Mouse (Mus musculus) MEL (cell line): ENCODE measurements at regions not wholly inside any gene's neighbourhood (a gene's known extent, or its start where the extent isn't known, plus 50 kb on each side); places are given as distances from the start of the nearest gene placed in this dataset.

ENCODE experiments used
- DNase-seq: peaks from one replicate; pipeline ENCODE4 v3.0.0; 2011; ENCODE audit warnings: low read depth, low spot score
- H3K27ac ChIP-seq: 2 replicates; pipeline ENCODE4 v1.5.1; 2012; ENCODE audit warnings: low read depth, mild to moderate bottlenecking, control low read depth, low read length, moderate library complexity; ENCODE audit not compliant: control insufficient read depth
- H3K27me3 ChIP-seq, 2 experiments: fragments of 150-350 bp in 1 of 2; sonication (generic) in 1 of 2; 2 replicates each; pipeline ENCODE4 v1.6.1; 2012; ENCODE audit warnings: low read length in 2 of 2, mild to moderate bottlenecking in 2 of 2, improper control_type of control experiment in 1 of 2, moderate library complexity in 1 of 2; ENCODE audit not compliant: insufficient read depth in 2 of 2, control insufficient read depth in 1 of 2
- H3K36me3 ChIP-seq, 2 experiments: 2 replicates each; pipeline ENCODE4 v1.6.1; 2012 to 2014; ENCODE audit warnings: low read length in 2 of 2, improper control_type of control experiment in 1 of 2, inconsistent platforms in 1 of 2, mild to moderate bottlenecking in 1 of 2; ENCODE audit not compliant: insufficient read depth in 2 of 2, control insufficient read depth in 1 of 2
- H3K4me1 ChIP-seq, 2 experiments: fragments of 150-350 bp in 1 of 2; sonication (generic) in 1 of 2; 2 replicates each; pipeline ENCODE4 v1.6.1; 2012; ENCODE audit warnings: low read length in 2 of 2, improper control_type of control experiment in 1 of 2, mild to moderate bottlenecking in 1 of 2; ENCODE audit not compliant: insufficient read depth in 2 of 2, control insufficient read depth in 1 of 2
- H3K4me3 ChIP-seq, 2 experiments: fragments of 150-350 bp in 1 of 2; sonication (generic) in 1 of 2; 2 replicates each; pipeline ENCODE4 v1.5.1; 2012; ENCODE audit warnings: low read depth in 2 of 2, low read length in 2 of 2, mild to moderate bottlenecking in 2 of 2, moderate library complexity in 2 of 2, control low read depth in 1 of 2, improper control_type of control experiment in 1 of 2; ENCODE audit not compliant: control insufficient read depth in 1 of 2, insufficient read depth in 1 of 2
- H3K79me2 ChIP-seq: 2 replicates; pipeline ENCODE4 v1.6.1; 2012; ENCODE audit warnings: mild to moderate bottlenecking, low read length, moderate library complexity; ENCODE audit not compliant: control insufficient read depth, poor library complexity, insufficient read depth
- H3K9ac ChIP-seq: 2 replicates; pipeline ENCODE4 v1.6.1; 2012; ENCODE audit warnings: low read depth, mild to moderate bottlenecking, control low read depth, low read length, moderate library complexity; ENCODE audit not compliant: control insufficient read depth, poor library complexity, severe bottlenecking
- H3K9me3 ChIP-seq: fragments of 150-350 bp; sonication (generic); replicated peaks from 2 replicates; pipeline ENCODE4 v1.6.1; 2012; ENCODE audit warnings: mild to moderate bottlenecking, low read length, improper control_type of control experiment, moderate library complexity; ENCODE audit not compliant: insufficient read depth
- CHD2 ChIP-seq: IDR thresholded peaks from 2 replicates; pipeline ENCODE4 v1.6.1; 2011; ENCODE audit warnings: low read length, improper control_type of control experiment
- CTCF ChIP-seq, 3 experiments: IDR thresholded peaks in 2 of 3; conservative IDR thresholded peaks in 1 of 3; 2 replicates each; pipeline ENCODE4 v1.5.1; 2011 to 2012; ENCODE audit warnings: low read length in 3 of 3, low read depth in 2 of 3, mild to moderate bottlenecking in 2 of 3, improper control_type of control experiment in 1 of 3, inconsistent platforms in 1 of 3, mixed read lengths in 1 of 3, moderate library complexity in 1 of 3; ENCODE audit not compliant: control insufficient read depth in 1 of 3, insufficient read depth in 1 of 3, poor library complexity in 1 of 3, severe bottlenecking in 1 of 3
- E2F4 ChIP-seq: IDR thresholded peaks from 2 replicates; pipeline ENCODE4 v1.6.1; 2011; ENCODE audit warnings: low read depth, low read length, improper control_type of control experiment, borderline replicate concordance
- EP300 ChIP-seq, 2 experiments: IDR thresholded peaks; 2 replicates each; pipeline ENCODE4 v1.6.1; 2011; ENCODE audit warnings: improper control_type of control experiment in 2 of 2, low read length in 2 of 2, low read depth in 1 of 2, mild to moderate bottlenecking in 1 of 2
- ETS1 ChIP-seq: IDR thresholded peaks from 2 replicates; pipeline ENCODE4 v1.6.1; 2012; ENCODE audit warnings: low read depth, mild to moderate bottlenecking, inconsistent platforms, low read length, improper control_type of control experiment, moderate library complexity
- GATA1 ChIP-seq: IDR thresholded peaks from 2 replicates; pipeline ENCODE4 v1.6.1; 2011; ENCODE audit warnings: low read depth, low read length, improper control_type of control experiment
- JUND ChIP-seq: IDR thresholded peaks from 2 replicates; pipeline ENCODE4 v1.6.1; 2011; ENCODE audit warnings: low read depth, mild to moderate bottlenecking, improper control_type of control experiment, low read length
- KAT2A ChIP-seq: conservative IDR thresholded peaks from 2 replicates; pipeline ENCODE4 v1.6.1; 2012; ENCODE audit warnings: low read depth, low read length, improper control_type of control experiment, inconsistent platforms
- MAZ ChIP-seq: IDR thresholded peaks from 2 replicates; pipeline ENCODE4 v1.6.1; 2012; ENCODE audit warnings: low read depth, mild to moderate bottlenecking, inconsistent platforms, low read length, improper control_type of control experiment
- MEF2A ChIP-seq: IDR thresholded peaks from 2 replicates; pipeline ENCODE4 v1.6.1; 2014; ENCODE audit warnings: low read depth, mild to moderate bottlenecking, inconsistent platforms, low read length, improper control_type of control experiment; ENCODE audit not compliant: poor library complexity, insufficient replicate concordance, severe bottlenecking; ENCODE audit errors: extremely low read depth
- MXI1 ChIP-seq: IDR thresholded peaks from 2 replicates; pipeline ENCODE4 v1.6.1; 2011; ENCODE audit warnings: mild to moderate bottlenecking, low read depth, low read length, improper control_type of control experiment
- MYB ChIP-seq: IDR thresholded peaks from 2 replicates; pipeline ENCODE4 v1.6.1; 2011; ENCODE audit warnings: mild to moderate bottlenecking, low read depth, low read length, improper control_type of control experiment
- MYC ChIP-seq: IDR thresholded peaks from 2 replicates; pipeline ENCODE4 v1.6.1; 2011; ENCODE audit warnings: low read depth, mild to moderate bottlenecking, low read length, improper control_type of control experiment, moderate library complexity
- NELFE ChIP-seq: IDR thresholded peaks from 2 replicates; pipeline ENCODE4 v1.6.1; 2011; ENCODE audit warnings: low read depth, low read length, improper control_type of control experiment
- NRF1 ChIP-seq: IDR thresholded peaks from 2 replicates; pipeline ENCODE4 v1.6.1; 2014; ENCODE audit warnings: low read depth, mild to moderate bottlenecking, inconsistent platforms, low read length, improper control_type of control experiment, moderate library complexity; ENCODE audit not compliant: poor library complexity, insufficient read depth, severe bottlenecking
- POLR2A ChIP-seq, 2 experiments: IDR thresholded peaks; 2 replicates each; pipeline ENCODE4 v1.6.1; 2011 to 2012; ENCODE audit warnings: low read length in 2 of 2, mild to moderate bottlenecking in 2 of 2, control low read depth in 1 of 2, improper control_type of control experiment in 1 of 2, low read depth in 1 of 2, moderate library complexity in 1 of 2; ENCODE audit not compliant: control insufficient read depth in 1 of 2, insufficient read depth in 1 of 2, poor library complexity in 1 of 2
- POLR2AphosphoS5 ChIP-seq: IDR thresholded peaks from 2 replicates; pipeline ENCODE4 v1.6.1; 2012; ENCODE audit warnings: low read depth, borderline replicate concordance, mild to moderate bottlenecking, inconsistent platforms, low read length, moderate library complexity, mixed read lengths
- SIN3A ChIP-seq: IDR thresholded peaks from 2 replicates; pipeline ENCODE4 v1.6.1; 2012; ENCODE audit warnings: low read length, improper control_type of control experiment, inconsistent platforms
- SMC3 ChIP-seq: IDR thresholded peaks from 2 replicates; pipeline ENCODE4 v1.6.1; 2011; ENCODE audit warnings: low read depth, low read length, improper control_type of control experiment
- TAL1 ChIP-seq: IDR thresholded peaks from 2 replicates; pipeline ENCODE4 v1.6.1; 2012; ENCODE audit warnings: mild to moderate bottlenecking, inconsistent platforms, low read length, moderate library complexity, mixed read lengths
- UBTF ChIP-seq: IDR thresholded peaks from 2 replicates; pipeline ENCODE4 v1.6.1; 2012; ENCODE audit warnings: low read depth, mild to moderate bottlenecking, inconsistent platforms, low read length, improper control_type of control experiment, moderate library complexity, borderline replicate concordance; ENCODE audit not compliant: insufficient read depth
- USF2 ChIP-seq, 2 experiments: IDR thresholded peaks; 2 replicates each; pipeline ENCODE4 v1.6.1; 2011 to 2012; ENCODE audit warnings: improper control_type of control experiment in 2 of 2, low read length in 2 of 2, borderline replicate concordance in 1 of 2, inconsistent platforms in 1 of 2, low read depth in 1 of 2, mild to moderate bottlenecking in 1 of 2; ENCODE audit not compliant: insufficient read depth in 1 of 2
- ZNF384 ChIP-seq: IDR thresholded peaks from 2 replicates; pipeline ENCODE4 v1.6.1; 2012; ENCODE audit warnings: low read depth, mild to moderate bottlenecking, inconsistent platforms, low read length, improper control_type of control experiment

- H3K9me3 ChIP-seq, result no peaks in the 10 kb centered on the region
- no peak for TF ChIP-seq POLR2AphosphoS5
- no peak for TF ChIP-seq SMC3
- no peak for TF ChIP-seq E2F4
- no peak for TF ChIP-seq MXI1
- TF ChIP-seq POLR2A (IDR thresholded peaks at IDR 0.05; ENCODE audit: control insufficient read depth in 1 of 2, insufficient read depth in 1 of 2, low read depth in 1 of 2, low read length in 2 of 2, poor library complexity in 1 of 2), result no peak
- no peak for TF ChIP-seq TAL1
- H3K4me3 ChIP-seq, result no peak overlapping the region
- no peak overlapping the region for H3K9ac ChIP-seq
- no peaks in the 10 kb centered on the region for H3K36me3 ChIP-seq
- DNase-seq, result no peak
- no peaks in the 10 kb centered on the region for H3K27me3 ChIP-seq
- H3K79me2 ChIP-seq, result no peaks in the 10 kb centered on the region
- no peaks in the 10 kb centered on the region for H3K4me1 ChIP-seq
- no peak overlapping the region for H3K27ac ChIP-seq
Measured at GRCm38 (mm10) chr16:24068250-24068813, 79.7 kb upstream of the Bcl6 start.

- H3K4me3 ChIP-seq, result no peak overlapping the region
- H3K79me2 ChIP-seq, result no peaks in the 10 kb centered on the region
- DNase-seq, result no peak
- no peaks in the 10 kb centered on the region for H3K9me3 ChIP-seq
- no peak overlapping the region for H3K9ac ChIP-seq
- no peaks in the 10 kb centered on the region for H3K27me3 ChIP-seq
- no peak overlapping the region for H3K27ac ChIP-seq
- H3K36me3 ChIP-seq, result no peaks in the 10 kb centered on the region
- H3K4me1 ChIP-seq, result no peaks in the 10 kb centered on the region
- no peak for TF ChIP-seq ETS1
- TF ChIP-seq CTCF (IDR thresholded peaks at IDR 0.05 in 2 of 3, conservative IDR thresholded peaks at IDR 0.05 in 1 of 3; ENCODE audit: control insufficient read depth in 1 of 3, insufficient read depth in 1 of 3, low read depth in 2 of 3, low read length in 3 of 3, poor library complexity in 1 of 3, severe bottlenecking in 1 of 3), result no peak
- TF ChIP-seq MEF2A, result no peak
- no peak for TF ChIP-seq ZNF384
- TF ChIP-seq KAT2A, result no peak
- no peak for TF ChIP-seq MXI1
- no peak for TF ChIP-seq MAZ
- no peak for TF ChIP-seq EP300 (IDR thresholded peaks at IDR 0.05; ENCODE audit: low read depth in 1 of 2, low read length in 2 of 2)
- TF ChIP-seq SIN3A, result no peak
- no peak for TF ChIP-seq GATA1
- no peak for TF ChIP-seq UBTF
- TF ChIP-seq USF2 (IDR thresholded peaks at IDR 0.05; ENCODE audit: borderline replicate concordance in 1 of 2, insufficient read depth in 1 of 2, low read depth in 1 of 2, low read length in 2 of 2), result no peak
- no peak for TF ChIP-seq CHD2
- TF ChIP-seq NRF1, result no peak
- TF ChIP-seq E2F4, result no peak
- no peak for TF ChIP-seq MYC
- no peak for TF ChIP-seq NELFE
- no peak for TF ChIP-seq JUND
- TF ChIP-seq MYB, result no peak
Measured at GRCm38 (mm10) chr16:24062314-24062713, 73.7 kb upstream of the Bcl6 start.
